Mouse (Mus musculus) c-Kit-positive CD71-positive TER-119-negative erythroid progenitor cells, embryonic 14.5 days (primary cell): ENCODE data around the gene Dazap2.
"Not testable (repeated sequence)": the region's sequence is repeated elsewhere in the genome, so short reads cannot be mapped to it uniquely, and the experiment has no call there.

Source experiments
- DNase-seq: peaks from one replicate; pipeline ENCODE4 v3.0.0-alpha.2; 2013; ENCODE audit warnings: low read depth

Gene Dazap2

DNA sequence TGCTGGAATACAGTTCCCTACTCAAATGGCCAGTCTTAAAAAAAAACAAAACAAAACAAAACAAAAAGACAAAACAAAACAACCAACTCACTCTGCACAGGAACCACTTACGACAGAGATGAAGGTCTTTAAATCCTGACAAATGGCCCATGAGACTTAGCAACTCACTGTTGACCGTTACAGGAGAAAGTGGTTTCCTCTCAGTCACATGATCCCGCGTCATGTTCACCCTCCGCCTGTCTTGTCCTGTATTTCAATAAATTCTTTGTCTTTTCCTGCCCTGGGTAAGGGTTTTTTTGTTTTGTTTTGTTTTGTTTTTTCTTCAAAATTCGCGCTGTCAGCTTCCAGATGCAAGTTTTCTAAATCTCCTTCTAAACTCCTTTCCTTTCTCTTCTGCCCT, 3.2 kb upstream of the Dazap2 start:
- DNase-seq = no peak

DNA sequence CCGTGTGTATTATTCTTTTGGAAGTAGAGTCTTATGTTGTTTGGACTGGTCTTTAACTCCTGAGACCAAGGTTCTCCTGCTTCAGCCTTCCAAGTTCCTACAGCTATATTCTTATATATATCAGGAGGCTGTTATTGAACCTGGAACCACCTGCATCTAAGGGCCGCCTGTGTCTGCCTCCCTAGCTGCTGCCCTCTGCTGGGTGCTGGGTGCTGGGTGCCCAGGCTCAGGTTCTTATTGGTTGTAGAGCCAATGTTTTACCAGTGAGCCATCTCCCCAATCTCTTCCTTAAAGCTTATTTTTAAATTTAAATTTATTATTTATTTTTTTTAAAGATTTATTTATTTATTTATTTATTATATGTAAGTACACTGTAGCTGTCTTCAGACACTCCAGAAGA, 2.7 kb upstream of the Dazap2 start:
- DNase-seq = no peak

GRCm38 (mm10) chr15:100613584-100613983, 1.6 kb upstream of the Dazap2 start:
- DNase-seq = peak; percentile 73

DNA sequence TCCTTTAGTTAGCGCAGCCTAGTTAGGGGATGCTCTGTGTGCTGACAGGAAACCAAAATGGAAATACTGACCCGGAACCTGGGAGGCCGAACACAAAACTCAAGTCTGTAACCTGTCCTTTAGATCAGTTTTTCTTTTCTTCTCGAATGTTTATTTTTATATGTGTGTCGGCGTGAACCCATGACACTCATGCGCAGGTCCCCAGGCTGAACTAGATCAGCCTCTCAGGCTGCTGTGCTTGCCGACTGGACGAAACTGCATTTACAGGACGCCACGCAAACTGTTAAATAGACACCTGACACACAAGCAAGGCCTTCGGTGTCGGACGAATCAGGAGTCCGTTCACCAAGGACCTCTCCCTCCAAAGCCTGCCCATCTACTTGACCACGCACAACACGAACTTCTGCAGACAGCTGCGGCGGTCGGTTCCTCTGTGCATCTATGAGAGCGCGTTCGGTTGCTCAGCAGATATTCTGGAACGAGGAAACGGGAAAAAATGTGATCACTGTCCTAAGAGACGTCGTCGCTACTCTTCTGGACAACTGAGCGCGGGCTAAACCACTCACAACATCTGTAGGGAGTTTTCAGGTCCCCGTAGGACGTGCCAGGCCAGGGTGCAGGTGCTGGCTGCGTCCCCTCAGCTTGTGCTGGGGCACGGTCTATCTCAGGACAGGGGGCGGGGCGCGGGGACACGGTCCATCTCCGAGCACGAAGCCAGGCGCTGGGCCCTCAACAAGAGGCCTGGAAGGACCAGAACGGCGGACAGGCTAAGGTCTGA, 742 bp upstream of the Dazap2 start:
- DNase-seq = no peak

DNA sequence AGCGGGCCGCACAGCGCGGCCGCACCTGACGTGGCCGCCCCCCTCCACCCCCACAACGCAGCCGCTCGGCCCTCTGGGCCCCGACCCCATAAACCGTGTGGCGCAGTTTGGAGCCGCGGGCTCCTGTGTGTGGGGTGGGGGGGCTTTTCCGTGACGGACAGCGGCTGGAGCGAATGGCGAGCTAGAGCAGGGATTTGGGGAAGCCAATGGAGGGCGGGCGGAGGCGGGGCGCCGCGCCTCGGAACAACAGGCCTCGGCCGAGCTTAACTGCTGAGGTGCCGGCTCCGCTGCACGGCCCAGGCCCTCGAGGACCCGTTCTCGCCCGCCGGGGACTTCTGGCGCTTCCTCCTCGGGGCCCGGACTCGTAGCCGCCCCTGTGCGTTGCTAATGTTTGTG, 674 bp downstream of the Dazap2 start:
- DNase-seq = peak; percentile 81

- no peak for DNase-seq
Observed at GRCm38 (mm10) chr15:100616221-100616620, 1.1 kb downstream of the Dazap2 start.

DNA sequence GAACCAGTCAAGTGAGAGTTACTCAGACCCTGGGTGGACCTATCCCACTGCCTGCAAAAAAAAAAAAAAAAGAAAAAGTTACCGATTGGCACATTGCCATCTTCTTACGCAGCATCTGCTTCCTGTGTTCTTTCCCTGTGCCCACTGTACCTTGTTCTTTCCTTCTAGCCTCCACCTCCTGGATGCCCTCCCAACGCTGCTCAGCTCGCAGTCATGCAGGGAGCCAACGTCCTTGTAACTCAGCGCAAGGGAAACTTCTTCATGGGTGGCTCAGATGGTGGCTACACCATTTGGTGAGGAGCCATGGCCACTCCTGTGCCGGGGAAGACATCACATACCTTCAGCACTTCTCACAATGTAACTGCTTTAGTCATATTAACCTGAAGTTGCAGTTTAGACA, 4.1 kb downstream of the Dazap2 start:
- DNase-seq = no peak

GRCm38 (mm10) chr15:100621671-100622070, 6.5 kb downstream of the Dazap2 start:
- DNase-seq = not testable (repeated sequence)

DNA sequence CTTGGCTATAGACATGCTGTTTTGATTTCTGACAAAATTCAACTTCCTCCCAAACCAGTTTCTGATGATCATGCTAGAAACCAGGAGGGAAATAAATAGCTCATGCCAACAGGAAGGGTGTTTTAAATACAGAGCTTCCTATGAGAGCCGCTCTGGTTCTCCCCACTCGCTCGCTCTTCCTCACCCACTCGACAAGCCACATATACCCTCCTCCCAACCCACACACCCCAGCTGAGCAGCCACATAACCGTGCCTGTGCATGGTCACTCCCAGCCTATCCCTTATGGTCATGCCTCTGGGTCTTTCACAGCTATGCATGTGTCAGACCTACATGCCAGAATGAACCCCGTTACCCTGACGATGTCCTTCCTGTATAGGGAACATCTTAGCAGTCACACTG, 7.0 kb downstream of the Dazap2 start:
- DNase-seq = no peak

DNA sequence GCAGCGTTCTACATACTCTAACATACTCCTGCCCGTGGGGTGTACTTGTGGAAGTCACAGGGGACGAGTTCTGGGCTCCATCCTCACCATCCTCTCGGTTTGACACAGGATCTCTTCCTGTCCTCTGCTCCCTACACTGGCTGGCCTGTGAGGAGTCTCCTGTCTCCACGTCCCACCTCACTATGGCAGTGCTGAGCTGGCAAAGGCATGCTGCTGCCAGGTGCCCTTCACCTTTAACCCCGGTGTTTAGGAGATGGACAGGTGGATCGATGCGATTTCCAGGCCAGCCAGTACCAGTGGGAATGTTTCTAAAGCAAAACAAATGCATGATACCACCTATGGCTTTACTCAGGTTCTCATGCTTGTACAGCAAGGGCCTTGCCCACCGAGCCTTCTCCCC, 8.6 kb downstream of the Dazap2 start:
- no peak for DNase-seq

DNA sequence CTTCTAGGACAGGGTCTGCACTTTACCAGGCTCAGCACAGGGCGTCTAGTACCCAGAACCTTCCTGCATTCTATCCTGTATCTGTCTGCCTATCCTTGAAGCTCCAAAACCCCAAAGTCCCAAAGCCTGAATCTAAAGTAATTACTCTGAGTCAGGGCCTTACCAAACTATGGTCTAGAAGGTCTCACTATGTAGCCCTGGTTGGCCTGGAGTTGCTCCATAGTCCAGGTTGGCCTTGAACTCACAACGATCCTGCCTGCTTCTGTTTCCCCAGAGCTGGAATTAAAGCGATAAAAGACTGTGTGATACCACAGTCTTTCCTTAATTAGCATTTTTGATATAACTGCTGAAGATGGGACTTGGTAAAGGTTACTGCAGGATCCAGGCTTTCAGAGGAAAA, 9.3 kb downstream of the Dazap2 start:
- no peak for DNase-seq

DNA sequence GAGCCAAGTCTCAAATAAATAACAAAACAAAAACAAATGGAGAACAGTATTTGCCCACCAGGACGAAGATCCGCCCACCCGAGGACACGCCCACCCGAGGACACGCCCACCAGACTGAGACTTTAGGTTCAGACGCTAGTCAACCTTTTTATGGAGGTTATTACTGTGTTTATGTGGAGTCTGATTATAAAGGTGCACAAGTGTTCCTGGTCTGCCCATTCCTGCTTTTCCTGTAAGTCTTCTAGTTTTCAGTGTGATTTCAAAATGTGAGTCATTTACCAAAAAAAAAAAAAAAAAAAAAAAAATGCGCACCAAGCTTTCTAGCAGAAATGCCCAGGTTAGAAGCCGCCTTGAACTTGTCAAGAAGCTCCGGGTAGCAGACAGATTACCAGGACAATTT, 12.1 kb downstream of the Dazap2 start:
- DNase-seq = no peak

GRCm38 (mm10) chr15:100627774-100628370, 12.7 kb downstream of the Dazap2 start:
- no peak for DNase-seq

- no peak for DNase-seq
Observed at GRCm38 (mm10) chr15:100628797-100629196, 13.6 kb downstream of the Dazap2 start.

- DNase-seq = no peak
Observed at GRCm38 (mm10) chr15:100630126-100630525, 15.0 kb downstream of the Dazap2 start.

GRCm38 (mm10) chr15:100631454-100632170, 16.5 kb downstream of the Dazap2 start:
- no peak for DNase-seq

- no peak for DNase-seq
Observed at GRCm38 (mm10) chr15:100632323-100632722, 17.2 kb downstream of the Dazap2 start.

DNA sequence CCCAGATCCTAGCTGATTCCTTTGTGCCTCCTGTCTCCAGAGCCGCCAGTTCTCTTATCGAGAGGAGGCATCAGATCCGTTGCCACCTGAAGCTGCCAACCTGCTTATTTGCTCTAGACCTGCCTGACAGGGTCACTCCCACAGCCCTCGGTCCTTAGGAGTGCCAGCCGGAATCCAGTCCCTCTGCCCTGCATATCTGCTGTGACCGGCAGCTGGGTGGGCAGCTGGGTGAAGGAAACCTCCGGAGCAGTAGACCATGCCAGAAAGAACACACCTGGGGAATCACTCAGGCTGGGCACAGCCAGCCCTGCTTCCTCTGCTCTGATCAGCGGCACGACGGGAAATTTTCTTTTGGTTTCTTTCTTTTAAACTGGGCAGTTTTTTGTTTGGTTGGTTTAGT, 18.2 kb downstream of the Dazap2 start:
- DNase-seq = no peak

GRCm38 (mm10) chr15:100635239-100635638, 20.1 kb downstream of the Dazap2 start:
- no peak for DNase-seq

DNA sequence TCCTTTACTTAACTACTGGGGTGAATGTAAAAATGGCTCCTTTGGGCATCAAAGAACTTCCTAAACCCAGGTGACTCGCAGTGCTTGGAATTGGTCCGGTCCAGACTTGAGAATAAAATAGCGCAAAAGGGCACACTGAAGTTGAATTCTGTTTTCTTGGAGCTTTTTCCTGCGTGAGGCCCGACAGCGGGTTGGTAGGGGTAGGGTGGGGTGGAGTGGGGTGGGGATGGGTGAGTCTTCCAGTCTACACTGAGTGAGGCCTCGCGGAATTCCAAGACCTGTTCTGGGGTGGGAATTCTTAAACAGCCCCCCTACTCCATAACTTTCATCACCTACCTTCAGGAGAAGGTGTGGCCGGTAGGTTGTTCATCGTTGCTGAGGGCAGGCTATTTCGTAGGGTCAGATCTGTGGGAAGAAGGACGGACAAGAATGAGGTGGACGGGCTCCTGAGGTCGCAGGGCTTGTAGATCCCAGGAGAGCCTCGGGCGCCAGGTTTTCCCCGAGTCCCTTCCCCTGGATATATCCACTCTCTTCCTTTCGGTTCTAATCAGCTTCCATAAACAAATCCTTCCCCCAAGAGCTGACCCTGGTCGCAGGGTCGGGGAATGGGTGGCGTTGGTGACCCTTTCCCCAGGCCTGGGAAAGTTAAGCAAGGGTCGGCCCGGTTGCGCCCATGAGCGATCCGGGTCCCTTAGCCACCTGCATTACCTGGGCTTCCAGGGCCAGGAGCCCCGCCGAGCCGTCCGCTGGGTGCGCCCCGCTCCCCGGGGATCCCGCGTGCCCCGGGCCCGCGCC, 20.9 kb downstream of the Dazap2 start:
- DNase-seq = no peak

- DNase-seq = no peak
Observed at GRCm38 (mm10) chr15:100636700-100637501, 21.8 kb downstream of the Dazap2 start, which contains the start of gene Smagp. Gene Smagp, minus strand, starts transcription at chr15:100636940.
